Mouse (Mus musculus): Measurements from ENCODE around the gene Faim. TPM values are rescaled to one million over a fixed set of nuclear protein-coding genes. Genes with fewer than 3 reads are reported as not detected.

Gene Faim
- polyA plus RNA-seq, 1 experiment from 2014 or later: 87.3 TPM

- Histone ChIP-seq H3K4me2 (peak overlapping the region; percentile 85), H3K9ac (ENCODE audit: low read length) (peak overlapping the region; percentile 75), H3K4me1 (ENCODE audit: control insufficient read depth, insufficient read depth, low read length) (peaks cover 6% of the 10 kb centered on the region), H3K36me3 (ENCODE audit: control insufficient read depth, insufficient read depth, low read length) (no peaks in the 10 kb centered on the region), H3K27me3 (ENCODE audit: control insufficient read depth, insufficient read depth, low read length) (peaks cover 2% of the 10 kb centered on the region; the same call in 1 of the 2 replicates), H3K4me3 (ENCODE audit: low read depth, low read length) (peak overlapping the region; percentile 78), H3K27ac (ENCODE audit: low read depth, low read length) (no peak overlapping the region), H3K9me3 (ENCODE audit: control insufficient read depth, low read length) (no peaks in the 10 kb centered on the region)
- 60% methylated on average over 9 of the region's 9 CpGs for WGBS
- no peak for ATAC-seq (ENCODE audit: low FRiP score)
- DNase-seq (ENCODE audit: low spot score, missing footprints): no peak
These were observed 958 bp downstream of the Faim start for GRCm38 (mm10) chr9:98987131-98987530.

- WGBS: 89% methylated on average over 4 of the region's 4 CpGs
- no peak overlapping the region for H3K4me3 ChIP-seq (ENCODE audit: low read depth, low read length)
- no peaks in the 10 kb centered on the region for H3K36me3 ChIP-seq (ENCODE audit: control insufficient read depth, insufficient read depth, low read length)
- DNase-seq (ENCODE audit: low spot score, missing footprints) (peak; percentile 6), ATAC-seq (ENCODE audit: low FRiP score) (no peak)
- no peaks in the 10 kb centered on the region for H3K4me1 ChIP-seq (ENCODE audit: control insufficient read depth, insufficient read depth, low read length)
- H3K27ac ChIP-seq (ENCODE audit: low read depth, low read length): no peak overlapping the region
- no peaks in the 10 kb centered on the region for H3K9me3 ChIP-seq (ENCODE audit: control insufficient read depth, low read length)
- H3K4me2 ChIP-seq: no peak overlapping the region
- no peaks in the 10 kb centered on the region for H3K27me3 ChIP-seq (ENCODE audit: control insufficient read depth, insufficient read depth, low read length)
- no peak overlapping the region for H3K9ac ChIP-seq (ENCODE audit: low read length)
These were observed 7.9 kb downstream of the Faim start for GRCm38 (mm10) chr9:98994103-98994502.

- Histone ChIP-seq H3K27me3 (ENCODE audit: control insufficient read depth, insufficient read depth, low read length) (no peaks in the 10 kb centered on the region), H3K9me3 (ENCODE audit: control insufficient read depth, low read length) (no peaks in the 10 kb centered on the region), H3K4me2 (no peak overlapping the region), H3K36me3 (ENCODE audit: control insufficient read depth, insufficient read depth, low read length) (peaks cover 4% of the 10 kb centered on the region; the same call in 1 of the 2 replicates), H3K9ac (ENCODE audit: low read length) (no peak overlapping the region), H3K4me1 (ENCODE audit: control insufficient read depth, insufficient read depth, low read length) (no peaks in the 10 kb centered on the region), H3K27ac (ENCODE audit: low read depth, low read length) (no peak overlapping the region), H3K4me3 (ENCODE audit: low read depth, low read length) (no peak overlapping the region)
- no peak for ATAC-seq (ENCODE audit: low FRiP score)
- 86% methylated on average over 9 of the region's 9 CpGs for WGBS
- DNase-seq (ENCODE audit: low spot score, missing footprints): peak; percentile 6
These were observed 13.7 kb downstream of the Faim start for GRCm38 (mm10) chr9:98999881-99000339.

- Histone ChIP-seq H3K27me3 (ENCODE audit: control insufficient read depth, insufficient read depth, low read length) (no peaks in the 10 kb centered on the region), H3K36me3 (ENCODE audit: control insufficient read depth, insufficient read depth, low read length) (peaks cover 4% of the 10 kb centered on the region; the same call in 1 of the 2 replicates), H3K4me2 (no peak overlapping the region), H3K4me3 (ENCODE audit: low read depth, low read length) (no peak overlapping the region), H3K9ac (ENCODE audit: low read length) (no peak overlapping the region), H3K27ac (ENCODE audit: low read depth, low read length) (no peak overlapping the region), H3K4me1 (ENCODE audit: control insufficient read depth, insufficient read depth, low read length) (no peaks in the 10 kb centered on the region), H3K9me3 (ENCODE audit: control insufficient read depth, low read length) (no peaks in the 10 kb centered on the region)
- ATAC-seq (ENCODE audit: low FRiP score) (no peak), DNase-seq (ENCODE audit: low spot score, missing footprints) (peak; percentile 57)
- 93% methylated on average over 6 of the region's 6 CpGs for WGBS
These were observed 15.2 kb downstream of the Faim start for GRCm38 (mm10) chr9:99001326-99001725.

- WGBS: 82% methylated on average over 12 of the region's 12 CpGs
- no peak overlapping the region for H3K9ac ChIP-seq (ENCODE audit: low read length)
- peak; percentile 64 for DNase-seq (ENCODE audit: low spot score, missing footprints)
These were observed 23.1 kb downstream of the Faim start for GRCm38 (mm10) chr9:99009069-99009897.

GRCm38 (mm10) chr9:99009898-99010199, 23.7 kb downstream of the Faim start:
- WGBS: 92% methylated on average over 3 of the region's 3 CpGs
- no peak overlapping the region for H3K9ac ChIP-seq (ENCODE audit: low read length)
- H3K27me3 ChIP-seq (ENCODE audit: control insufficient read depth, insufficient read depth, low read length): no peaks in the 10 kb centered on the region
- no peak overlapping the region for H3K27ac ChIP-seq (ENCODE audit: low read depth, low read length)
- no peak for DNase-seq (ENCODE audit: low spot score, missing footprints)
- H3K4me1 ChIP-seq (ENCODE audit: control insufficient read depth, insufficient read depth, low read length): no peaks in the 10 kb centered on the region
- no peak overlapping the region for H3K4me3 ChIP-seq (ENCODE audit: low read depth, low read length)
- H3K36me3 ChIP-seq (ENCODE audit: control insufficient read depth, insufficient read depth, low read length): no peaks in the 10 kb centered on the region
- no peak overlapping the region for H3K4me2 ChIP-seq
- H3K9me3 ChIP-seq (ENCODE audit: control insufficient read depth, low read length): no peaks in the 10 kb centered on the region
- ATAC-seq (ENCODE audit: low FRiP score): no peak

More at GRCm38 (mm10) chr9:99009069-99009897, 23.1 kb downstream of the Faim start:
- Histone ChIP-seq H3K4me3 (ENCODE audit: low read depth, low read length) (no peak overlapping the region), H3K36me3 (ENCODE audit: control insufficient read depth, insufficient read depth, low read length) (no peaks in the 10 kb centered on the region), H3K4me1 (ENCODE audit: control insufficient read depth, insufficient read depth, low read length) (no peaks in the 10 kb centered on the region), H3K9me3 (ENCODE audit: control insufficient read depth, low read length) (no peaks in the 10 kb centered on the region), H3K4me2 (no peak overlapping the region), H3K27ac (ENCODE audit: low read depth, low read length) (no peak overlapping the region), H3K27me3 (ENCODE audit: control insufficient read depth, insufficient read depth, low read length) (no peaks in the 10 kb centered on the region)
- ATAC-seq (ENCODE audit: low FRiP score): no peak

- Histone ChIP-seq H3K4me2 (no peak overlapping the region), H3K4me1 (ENCODE audit: control insufficient read depth, insufficient read depth, low read length) (no peaks in the 10 kb centered on the region), H3K9me3 (ENCODE audit: control insufficient read depth, low read length) (no peaks in the 10 kb centered on the region), H3K27me3 (ENCODE audit: control insufficient read depth, insufficient read depth, low read length) (no peaks in the 10 kb centered on the region), H3K4me3 (ENCODE audit: low read depth, low read length) (no peak overlapping the region), H3K27ac (ENCODE audit: low read depth, low read length) (no peak overlapping the region), H3K36me3 (ENCODE audit: control insufficient read depth, insufficient read depth, low read length) (no peaks in the 10 kb centered on the region), H3K9ac (ENCODE audit: low read length) (no peak overlapping the region)
- DNase-seq (ENCODE audit: low spot score, missing footprints) (peak; percentile 64), ATAC-seq (ENCODE audit: low FRiP score) (no peak)
- WGBS: 80% methylated on average over 3 of the region's 3 CpGs
These were observed 30.1 kb downstream of the Faim start for GRCm38 (mm10) chr9:99016301-99016700.

GRCm38 (mm10) chr9:99016759-99017158, 30.6 kb downstream of the Faim start:
- no peak overlapping the region for H3K9ac ChIP-seq (ENCODE audit: low read length)
- H3K36me3 ChIP-seq (ENCODE audit: control insufficient read depth, insufficient read depth, low read length): no peaks in the 10 kb centered on the region
- ATAC-seq (ENCODE audit: low FRiP score) (no peak), DNase-seq (ENCODE audit: low spot score, missing footprints) (peak; percentile 1)
- H3K9me3 ChIP-seq (ENCODE audit: control insufficient read depth, low read length): no peaks in the 10 kb centered on the region
- H3K27ac ChIP-seq (ENCODE audit: low read depth, low read length): no peak overlapping the region
- no peaks in the 10 kb centered on the region for H3K4me1 ChIP-seq (ENCODE audit: control insufficient read depth, insufficient read depth, low read length)
- WGBS: 80% methylated on average over 3 of the region's 3 CpGs
- H3K4me2 ChIP-seq: no peak overlapping the region
- no peak overlapping the region for H3K4me3 ChIP-seq (ENCODE audit: low read depth, low read length)
- no peaks in the 10 kb centered on the region for H3K27me3 ChIP-seq (ENCODE audit: control insufficient read depth, insufficient read depth, low read length)

- no peak overlapping the region for H3K27ac ChIP-seq (ENCODE audit: low read depth, low read length)
- ATAC-seq (ENCODE audit: low FRiP score) (no peak), DNase-seq (ENCODE audit: low spot score, missing footprints) (no peak)
- WGBS: 90% methylated on average over 6 of the region's 6 CpGs
- H3K9ac ChIP-seq (ENCODE audit: low read length): no peak overlapping the region
- H3K9me3 ChIP-seq (ENCODE audit: control insufficient read depth, low read length): no peaks in the 10 kb centered on the region
- no peaks in the 10 kb centered on the region for H3K36me3 ChIP-seq (ENCODE audit: control insufficient read depth, insufficient read depth, low read length)
- no peaks in the 10 kb centered on the region for H3K27me3 ChIP-seq (ENCODE audit: control insufficient read depth, insufficient read depth, low read length)
- no peak overlapping the region for H3K4me3 ChIP-seq (ENCODE audit: low read depth, low read length)
- H3K4me1 ChIP-seq (ENCODE audit: control insufficient read depth, insufficient read depth, low read length): no peaks in the 10 kb centered on the region
- H3K4me2 ChIP-seq: no peak overlapping the region
These were observed 31.5 kb downstream of the Faim start for GRCm38 (mm10) chr9:99017679-99018078.
